Mouse (Mus musculus) myocyte (in vitro differentiated cells): ENCODE measurements at regions not wholly inside any gene's neighbourhood (a gene's known extent, or its start where the extent isn't known, plus 50 kb on each side); places are given as distances from the start of the nearest gene placed in this dataset.

ENCODE experiments used
- E2F4 ChIP-seq: IDR thresholded peaks from one replicate; pipeline ENCODE4 v1.6.1; 2011; ENCODE audit warnings: mild to moderate bottlenecking, control low read depth, moderate library complexity; ENCODE audit not compliant: insufficient read depth
- MAX ChIP-seq: IDR thresholded peaks from one replicate; pipeline ENCODE4 v1.6.1; 2011; ENCODE audit warnings: low read depth, mild to moderate bottlenecking, control low read depth
- MYOD1 ChIP-seq, 3 experiments: IDR thresholded peaks; one replicate each; pipeline ENCODE4 v1.6.1; 2011; ENCODE audit warnings: control low read depth in 2 of 3, low read depth in 2 of 3, mild to moderate bottlenecking in 2 of 3, moderate library complexity in 1 of 3; ENCODE audit not compliant: insufficient read length in 2 of 3, control insufficient read depth in 1 of 3
- MYOG ChIP-seq, 3 experiments: IDR thresholded peaks; one replicate each; pipeline ENCODE4 v1.6.1; 2011; ENCODE audit warnings: control low read depth in 2 of 3, low read depth in 2 of 3, mild to moderate bottlenecking in 2 of 3; ENCODE audit not compliant: insufficient read length in 2 of 3, control insufficient read depth in 1 of 3, insufficient read depth in 1 of 3
- POLR2A ChIP-seq: IDR thresholded peaks from one replicate; pipeline ENCODE4 v1.6.1; 2011; ENCODE audit warnings: low read depth, mild to moderate bottlenecking, control low read depth, moderate library complexity; ENCODE audit not compliant: insufficient read length
- POLR2AphosphoS2 ChIP-seq: IDR thresholded peaks from one replicate; pipeline ENCODE4 v1.6.1; 2011; ENCODE audit warnings: low read depth, control low read depth; ENCODE audit not compliant: insufficient read length
- TCF12 ChIP-seq: IDR thresholded peaks from one replicate; pipeline ENCODE4 v1.6.1; 2011; ENCODE audit warnings: mild to moderate bottlenecking, control low read depth; ENCODE audit not compliant: poor library complexity, insufficient read depth, severe bottlenecking
- USF1 ChIP-seq: IDR thresholded peaks from one replicate; pipeline ENCODE4 v1.6.1; 2011; ENCODE audit warnings: low read depth, mild to moderate bottlenecking, control low read depth, moderate library complexity

- TF ChIP-seq TCF12 (no peak), POLR2A (no peak), MYOG (IDR thresholded peaks at IDR 0.05; ENCODE audit: control insufficient read depth in 1 of 3, insufficient read depth in 1 of 3, insufficient read length in 2 of 3, low read depth in 2 of 3) (no peak), MYOD1 (IDR thresholded peaks at IDR 0.05; ENCODE audit: control insufficient read depth in 1 of 3, insufficient read length in 2 of 3, low read depth in 2 of 3) (no peak), MAX (no peak), USF1 (no peak), E2F4 (no peak), POLR2AphosphoS2 (no peak)
Measured at GRCm38 (mm10) chr3:82619371-82619770, 71.5 kb upstream of the Npy2r start.
